Mouse (Mus musculus) thymus, postnatal 36 days (tissue): ENCODE measurements around the gene Tmem239.
"Not testable (repeated sequence)": the region's sequence is repeated elsewhere in the genome, so short reads cannot be mapped to it uniquely, and the experiment has no call there.

Experiments used
- DNase-seq, 2 experiments: peaks; one replicate each; pipeline ENCODE4 v3.0.0; 2022; ENCODE audit warnings: mixed read lengths in 2 of 2

The Tmem239 gene

DNA sequence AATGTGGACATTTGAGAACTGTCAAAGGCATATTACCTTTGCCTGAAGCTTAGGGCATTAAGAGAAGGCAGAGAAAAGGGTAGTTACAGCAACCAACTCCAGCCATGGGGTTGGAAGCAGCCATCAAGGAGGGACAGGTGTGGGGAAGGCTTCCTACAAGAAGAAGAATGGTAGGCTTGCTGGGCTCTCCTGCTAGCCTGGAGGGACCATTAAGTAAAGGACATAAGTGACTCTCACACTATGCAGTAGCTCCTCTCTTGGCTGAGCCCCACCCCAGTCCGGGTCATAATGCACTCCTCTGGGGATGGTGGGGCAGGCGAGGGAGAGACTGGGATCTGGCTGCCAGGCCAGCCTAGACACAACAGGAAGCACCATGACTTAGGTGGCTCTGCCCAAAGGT, at the start of gene Tmem239:
Tmem239 (plus strand) TSS at position 301 of the 400 bp plus-strand sequence.
- DNase-seq: no peak

- DNase-seq: no peak
Observed at GRCm38 (mm10) chr2:130357551-130357950, 48.7 kb upstream of the Tmem239 start.

DNA sequence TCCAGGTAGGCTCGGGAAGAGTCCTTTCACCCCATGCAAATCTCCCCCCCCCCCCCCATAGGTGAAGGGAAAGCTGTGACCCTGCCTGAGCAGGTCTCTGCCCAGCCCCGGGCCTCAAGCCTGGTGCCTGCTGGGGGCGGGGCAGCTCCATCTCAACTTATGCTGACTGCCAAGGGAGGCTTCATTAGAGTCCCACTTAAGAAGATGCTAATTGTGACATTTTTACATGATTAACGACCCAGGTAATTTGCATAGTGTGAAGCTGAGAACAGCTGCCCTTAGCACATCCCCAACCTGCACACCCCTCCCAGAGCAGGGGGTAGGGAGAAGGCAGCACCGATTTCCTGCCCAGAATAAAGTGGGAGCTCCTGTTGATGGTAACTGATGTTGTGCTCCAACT, 47.4 kb upstream of the Tmem239 start:
- no peak for DNase-seq

DNA sequence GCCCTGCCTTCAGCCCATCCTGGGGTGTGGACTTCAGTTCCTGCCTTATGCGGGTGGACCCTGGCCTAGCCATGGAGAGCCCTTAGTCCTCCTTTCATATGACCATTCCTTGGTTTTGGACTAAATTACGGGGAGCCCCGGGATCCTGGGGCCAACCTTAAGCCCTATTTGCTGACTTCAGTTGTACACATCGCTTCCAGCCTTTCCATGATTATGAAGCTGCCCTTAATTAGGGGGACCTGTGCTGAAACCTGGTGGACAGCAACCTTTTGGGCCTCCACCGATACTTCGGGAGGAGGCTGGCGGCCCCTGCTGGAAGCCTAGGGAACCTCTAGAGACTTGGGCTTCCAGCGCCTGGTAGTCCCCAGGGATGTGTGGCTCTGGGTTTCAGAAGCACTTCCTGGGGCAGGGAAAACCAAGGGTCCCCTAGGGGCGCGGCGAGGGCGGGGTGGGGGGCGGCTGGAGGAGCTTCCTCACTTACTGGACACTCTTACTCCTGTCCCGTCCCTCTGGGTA, 43.7 kb upstream of the Tmem239 start:
- peak; percentile 28 to 35 for DNase-seq

GRCm38 (mm10) chr2:130365211-130366094, 40.8 kb upstream of the Tmem239 start:
- peak; percentile 18 to 44 for DNase-seq

DNA sequence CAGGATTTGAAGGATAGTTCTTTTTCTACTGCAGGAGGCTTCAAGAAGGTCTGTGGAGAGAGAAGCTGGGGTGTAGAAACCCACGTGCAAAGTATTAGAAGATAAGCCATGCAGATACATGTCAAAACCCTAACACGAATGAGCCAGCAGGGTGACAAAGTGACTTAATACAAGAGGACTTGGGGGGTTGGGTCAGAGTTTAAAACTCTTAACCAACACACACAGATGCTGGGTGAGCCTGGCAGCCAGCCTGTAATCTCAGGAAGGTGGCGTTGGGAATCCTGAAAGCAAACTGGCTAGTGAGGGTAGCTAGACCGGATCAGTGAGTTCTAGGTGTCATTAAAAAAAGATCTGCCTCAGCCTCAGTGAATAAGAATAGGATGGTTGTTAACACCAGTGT, 38.9 kb upstream of the Tmem239 start:
- DNase-seq: no peak

GRCm38 (mm10) chr2:130373026-130373425, 33.3 kb upstream of the Tmem239 start:
- DNase-seq: not testable (repeated sequence)

DNA sequence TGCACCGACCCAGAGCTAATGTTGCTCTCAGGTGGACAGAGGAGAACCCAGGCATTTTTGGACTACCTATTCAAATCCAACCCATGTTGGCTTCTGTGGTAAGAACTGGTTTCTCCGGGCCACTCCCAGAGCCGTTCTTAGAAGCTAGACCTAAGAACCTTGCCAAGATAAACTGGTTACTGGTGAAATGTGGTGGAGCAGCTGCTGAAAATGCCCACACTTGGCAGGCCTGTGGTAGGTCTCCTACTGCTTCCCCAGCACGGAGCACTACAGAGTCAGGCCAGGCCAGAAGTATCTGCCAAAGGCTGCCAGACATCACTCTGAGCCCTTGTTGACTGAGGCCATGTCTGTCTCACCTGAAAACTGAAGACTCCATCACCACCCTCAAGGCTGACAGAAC, 31.3 kb upstream of the Tmem239 start:
- DNase-seq: no peak

GRCm38 (mm10) chr2:130383205-130383604, 23.1 kb upstream of the Tmem239 start:
- no peak for DNase-seq

- peak in 1 of 2 experiments; percentile 53 for DNase-seq
Observed at GRCm38 (mm10) chr2:130383895-130384294, 22.4 kb upstream of the Tmem239 start.

DNA sequence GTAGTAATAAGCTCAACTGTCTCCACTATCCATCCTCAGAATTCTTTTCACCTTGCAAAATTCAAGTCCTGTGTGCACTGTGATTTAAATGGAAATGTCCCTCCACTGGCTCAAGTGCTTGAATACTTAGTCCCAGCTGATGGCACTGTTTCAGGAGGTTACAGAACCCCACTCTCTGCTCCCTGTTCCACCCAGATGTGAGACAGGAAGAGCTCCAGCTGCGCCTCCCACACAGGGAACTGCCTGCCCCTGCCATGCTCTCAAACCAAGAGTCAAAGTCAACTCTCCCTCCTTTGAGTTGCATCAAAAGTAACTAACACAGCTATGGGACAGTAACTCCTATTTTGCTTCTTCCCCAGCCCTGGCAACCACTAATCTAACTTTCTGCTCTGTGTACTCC, 20.1 kb upstream of the Tmem239 start:
- DNase-seq: no peak

DNA sequence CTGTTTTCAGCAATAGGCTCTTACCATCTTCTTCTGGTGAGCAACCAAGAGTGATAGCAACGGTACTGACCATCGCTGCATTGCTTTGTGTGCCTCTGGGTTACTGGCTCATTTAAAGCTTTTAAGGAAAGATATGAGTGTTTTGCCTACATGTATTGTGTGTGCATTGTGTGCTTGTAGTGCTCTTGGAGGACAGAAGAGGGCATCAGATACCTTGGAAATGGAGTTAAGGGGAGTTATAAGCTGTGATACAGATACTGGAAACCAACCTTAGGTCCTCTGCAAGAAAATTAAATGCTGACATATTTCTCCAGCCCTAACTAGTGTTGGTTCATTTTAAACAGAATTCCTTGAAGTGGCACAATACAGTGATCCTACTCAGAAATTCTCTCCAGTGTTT, 17.5 kb upstream of the Tmem239 start:
- DNase-seq: no peak

DNA sequence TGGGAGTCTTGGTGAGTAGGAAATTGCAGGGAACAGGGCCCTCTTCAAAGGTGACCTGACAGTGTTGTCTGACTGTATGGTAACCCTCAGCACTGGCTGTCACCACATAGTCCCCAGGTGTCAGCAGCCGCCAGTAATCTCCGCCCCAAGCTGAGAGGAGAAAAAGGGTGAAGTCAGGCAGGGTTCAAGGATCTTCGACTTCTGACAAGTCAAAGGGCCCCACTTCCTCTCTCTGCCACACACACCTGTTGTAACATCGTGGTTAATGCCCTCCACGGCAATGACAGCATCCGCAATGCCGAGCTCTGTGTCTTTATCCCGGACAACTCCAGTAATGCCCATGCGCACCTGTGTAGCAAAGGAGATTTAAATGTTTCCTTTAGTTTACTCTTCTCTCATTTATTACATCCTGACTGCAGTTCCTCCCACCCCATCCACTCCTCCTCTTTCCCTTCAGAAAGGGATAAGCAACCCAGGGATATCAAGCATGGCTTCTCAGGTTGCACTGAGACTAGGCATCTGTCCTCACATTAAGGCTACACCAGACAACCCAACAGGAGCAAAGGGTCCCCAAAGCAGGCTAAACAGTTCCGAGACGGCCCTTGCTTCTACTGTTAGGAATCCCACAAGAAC, 15.2 kb upstream of the Tmem239 start:
- peak; percentile 63 to 82 for DNase-seq

DNA sequence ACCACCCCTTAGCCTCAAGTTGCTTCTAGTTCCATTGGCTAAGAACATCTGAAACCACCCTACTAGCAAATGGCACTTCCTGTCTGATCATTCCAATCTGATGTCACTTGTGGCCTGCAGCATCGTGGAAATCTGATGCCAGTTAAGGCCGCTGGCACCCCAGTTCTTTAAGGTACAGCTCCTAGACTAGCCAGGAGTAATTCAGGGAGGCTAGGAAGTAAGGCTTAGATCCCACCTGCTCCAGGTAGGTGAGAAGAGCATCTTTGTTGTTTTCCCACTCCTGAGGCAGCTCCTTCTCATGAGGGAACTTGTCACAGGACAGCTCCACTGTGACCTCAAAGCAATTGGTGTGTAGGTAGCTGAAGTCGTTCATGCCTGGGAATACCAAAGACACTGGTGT, 13.4 kb upstream of the Tmem239 start:
- DNase-seq: no peak

DNA sequence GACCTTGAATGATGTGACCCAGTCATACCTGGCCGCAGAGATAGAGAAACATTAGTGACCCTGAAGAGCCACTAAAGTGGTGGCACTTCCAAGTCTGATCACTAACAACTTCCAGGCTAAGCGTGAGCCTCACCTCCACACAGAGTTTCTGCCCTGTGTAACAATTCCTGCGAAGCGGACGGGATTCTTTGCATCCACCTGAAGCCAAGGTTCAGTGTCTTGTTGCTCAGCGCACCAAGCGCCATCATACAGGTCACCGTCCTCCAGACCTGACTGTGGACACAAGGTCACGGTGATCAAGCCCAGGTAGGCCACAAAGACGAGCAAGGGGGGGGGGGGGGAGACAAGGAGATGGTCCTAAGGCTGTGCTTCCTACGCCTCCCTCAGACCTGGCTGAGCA, 10.6 kb upstream of the Tmem239 start:
- DNase-seq: no peak

- peak in 1 of 2 experiments; percentile 35 for DNase-seq
Observed at GRCm38 (mm10) chr2:130397186-130397985, 8.9 kb upstream of the Tmem239 start, which contains the start of gene Cpxm1. Gene Cpxm1, minus strand, starts transcription at chr2:130397574.

- no peak for DNase-seq
Observed at GRCm38 (mm10) chr2:130398091-130398490, 8.2 kb upstream of the Tmem239 start.

DNA sequence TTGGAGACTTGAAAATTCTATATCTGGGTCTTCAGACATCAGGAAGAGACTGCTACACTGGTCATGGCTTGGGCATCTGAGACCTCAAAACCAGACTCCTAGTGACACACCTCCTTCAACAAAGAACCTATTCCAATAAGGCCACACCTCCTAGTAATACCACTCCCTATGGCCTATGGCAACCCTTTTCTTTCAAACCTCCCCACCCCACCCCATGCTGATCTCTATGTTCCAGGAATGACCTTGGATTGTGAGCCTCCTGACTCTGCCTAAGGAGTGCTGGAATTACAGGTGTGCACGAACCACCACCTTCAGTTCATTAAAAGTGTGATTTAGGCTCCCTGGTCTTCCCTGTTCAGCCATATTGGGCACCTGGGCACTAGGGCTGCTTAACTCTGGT, 6.2 kb upstream of the Tmem239 start:
- no peak for DNase-seq

GRCm38 (mm10) chr2:130401891-130402290, 4.4 kb upstream of the Tmem239 start:
- no peak for DNase-seq

GRCm38 (mm10) chr2:130404939-130405338, 1.3 kb upstream of the Tmem239 start, which contains the start of the genes Gm28372 and 1700020A23Rik:
Gene Gm28372, plus strand, starts transcription at chr2:130405239.
Gene 1700020A23Rik, plus strand, starts transcription at chr2:130405259.
- no peak for DNase-seq

- DNase-seq: no peak
Observed at GRCm38 (mm10) chr2:130408194-130408593, 1.9 kb downstream of the Tmem239 start.

DNA sequence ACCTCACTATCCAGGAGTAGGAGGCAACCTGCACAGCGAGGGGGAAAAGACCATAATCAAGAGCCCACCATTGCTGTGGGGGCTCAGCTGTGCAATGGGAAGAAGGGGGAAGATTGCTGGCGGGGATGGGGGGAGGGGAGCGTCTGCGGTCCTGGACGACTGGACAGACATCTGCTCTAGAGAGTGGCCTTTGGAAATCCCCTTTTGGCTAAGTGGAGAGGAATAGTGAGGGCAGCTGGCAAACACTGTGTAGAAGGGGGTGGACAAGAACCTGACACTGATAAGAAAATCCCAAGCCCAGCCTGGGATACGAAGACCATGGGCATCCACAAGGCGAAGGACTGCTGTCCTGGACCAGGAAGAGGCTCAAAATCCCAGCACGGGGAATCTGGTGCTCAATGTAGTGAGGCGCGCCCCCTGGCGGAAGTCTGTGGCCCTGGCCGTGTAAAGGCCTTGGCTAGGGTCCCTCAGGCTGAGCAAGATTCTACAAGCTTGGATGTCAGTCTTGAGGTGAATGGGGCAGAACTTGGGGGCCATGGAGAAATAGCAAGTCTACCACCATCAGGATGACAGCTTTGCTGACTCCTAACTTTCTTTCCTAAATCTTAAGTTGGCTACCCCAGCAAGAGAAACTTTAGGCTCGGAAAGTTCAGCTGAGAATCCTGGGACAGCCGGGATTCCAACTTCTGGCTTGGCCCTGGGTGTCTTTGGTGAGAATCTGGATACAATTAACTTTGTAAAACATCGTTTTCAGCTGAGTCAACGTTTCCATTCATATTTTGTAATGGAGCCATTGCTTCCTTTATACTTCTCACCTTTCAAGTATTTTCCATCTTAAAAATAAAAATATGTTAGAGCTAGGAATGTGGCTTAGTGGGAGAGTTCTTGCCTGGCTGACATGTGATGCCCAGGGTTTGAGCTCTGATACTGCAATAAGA, 5.5 kb downstream of the Tmem239 start:
- peak; percentile 69 to 75 for DNase-seq
